Mouse (Mus musculus): Measurements from ENCODE around the gene Nebl.

Nebl gene

DNA sequence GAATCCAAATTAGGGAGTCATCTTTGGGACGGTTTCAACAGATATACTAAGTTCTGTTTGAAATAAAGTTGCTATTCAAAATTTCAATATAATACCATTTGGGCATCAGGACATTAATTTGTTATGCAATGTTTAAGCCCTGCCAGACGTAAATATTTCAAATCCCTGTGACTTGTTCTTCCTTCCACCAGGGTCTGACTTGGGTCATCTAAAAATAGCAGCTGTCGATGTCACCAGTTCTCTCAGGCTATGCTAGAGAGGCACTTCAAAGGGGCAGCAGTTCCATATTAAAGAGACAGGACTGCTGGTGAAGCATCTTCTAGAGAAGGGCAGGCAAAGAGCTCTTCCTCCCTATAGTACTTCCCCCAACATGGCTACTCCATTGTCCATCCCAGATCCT lies 107.3 kb downstream of the Nebl start:
- DNase-seq (ENCODE audit: low spot score): no peak

DNA sequence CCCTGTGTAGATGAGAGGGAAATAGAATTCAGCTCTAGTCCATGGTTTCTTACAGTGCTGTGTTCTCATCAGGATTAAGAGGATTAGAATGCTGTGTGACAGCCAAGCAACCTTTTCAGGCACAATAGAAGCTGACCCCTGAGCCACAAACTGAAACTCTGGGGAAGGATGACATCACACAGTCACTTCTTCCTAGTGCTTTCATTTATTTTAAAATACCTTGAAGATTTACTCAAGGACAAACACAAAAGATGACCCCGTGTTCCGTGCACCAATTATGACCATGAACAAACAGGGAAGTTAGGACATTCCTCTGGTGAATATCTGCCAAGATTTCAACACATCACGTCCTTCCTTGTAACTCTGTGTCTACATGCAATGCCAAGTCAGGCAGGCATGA lies 121.0 kb downstream of the Nebl start:
- DNase-seq (ENCODE audit: low spot score): no peak

DNA sequence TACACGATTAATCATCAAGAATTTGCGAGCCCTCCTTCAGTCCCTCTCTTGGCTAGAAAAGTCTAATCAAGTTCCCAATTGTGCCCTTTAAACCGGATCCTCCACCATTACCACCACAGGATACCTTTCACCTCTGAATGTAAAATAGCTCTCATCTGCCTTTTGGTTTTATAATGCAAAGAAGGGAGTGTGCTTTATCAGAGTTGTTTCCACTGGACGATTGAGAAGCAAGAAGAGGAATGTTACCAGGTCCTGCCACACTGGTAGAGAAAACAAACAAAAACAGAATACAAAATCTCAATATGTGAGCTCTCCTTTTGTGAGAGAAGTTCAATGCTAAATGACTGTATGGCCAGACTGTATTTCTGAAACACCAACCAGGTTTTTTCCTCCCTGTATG lies 127.7 kb downstream of the Nebl start:
- DNase-seq (ENCODE audit: low spot score): no peak

DNA sequence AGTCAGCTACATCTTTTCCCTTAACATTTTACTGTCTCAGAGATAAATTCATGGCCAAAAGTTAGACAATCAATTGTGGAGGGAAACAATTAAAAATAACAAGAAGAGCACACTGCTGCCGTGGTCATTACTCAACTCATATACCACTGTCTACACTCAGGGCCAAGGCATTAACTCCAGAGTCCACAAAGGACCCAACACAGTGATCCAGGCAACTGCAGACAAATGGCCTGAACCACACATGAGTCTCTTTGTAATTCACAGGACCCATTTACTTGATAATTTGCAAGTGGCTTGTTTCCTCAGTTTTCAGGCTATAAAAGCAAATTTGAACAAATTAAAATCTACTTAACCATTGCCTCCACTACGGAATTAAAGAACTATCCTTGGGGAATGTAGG lies 130.6 kb downstream of the Nebl start:
- DNase-seq (ENCODE audit: low spot score): no peak

GRCm38 (mm10) chr2:17599860-17600259 lies 131.4 kb downstream of the Nebl start:
- DNase-seq (ENCODE audit: low spot score): no peak

DNA sequence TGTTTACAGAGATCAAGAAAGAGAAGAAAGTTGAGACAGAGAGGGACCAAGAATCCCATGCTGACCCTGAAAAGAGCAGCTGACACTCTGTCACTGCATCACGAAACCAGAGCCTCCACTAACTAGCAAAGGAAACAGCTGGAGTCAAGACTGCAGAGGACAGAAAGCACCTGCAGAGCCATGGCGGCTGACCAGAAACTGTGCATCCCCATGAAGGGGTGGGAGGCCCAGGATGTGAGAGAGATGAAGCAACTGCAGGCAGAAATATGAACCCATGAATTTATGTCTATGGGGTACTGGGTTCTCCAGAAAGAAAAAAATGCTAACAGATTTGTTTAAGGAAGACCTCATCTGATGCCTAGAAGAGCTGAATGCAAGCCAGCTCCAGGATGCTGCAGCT lies 133.3 kb downstream of the Nebl start:
- DNase-seq (ENCODE audit: low spot score): no peak

- no peak for DNase-seq (ENCODE audit: low spot score)
Measured at GRCm38 (mm10) chr2:17589669-17590068, 141.6 kb downstream of the Nebl start.

- DNase-seq (ENCODE audit: low spot score): no peak
Measured at GRCm38 (mm10) chr2:17585329-17585992, 145.8 kb downstream of the Nebl start.

DNA sequence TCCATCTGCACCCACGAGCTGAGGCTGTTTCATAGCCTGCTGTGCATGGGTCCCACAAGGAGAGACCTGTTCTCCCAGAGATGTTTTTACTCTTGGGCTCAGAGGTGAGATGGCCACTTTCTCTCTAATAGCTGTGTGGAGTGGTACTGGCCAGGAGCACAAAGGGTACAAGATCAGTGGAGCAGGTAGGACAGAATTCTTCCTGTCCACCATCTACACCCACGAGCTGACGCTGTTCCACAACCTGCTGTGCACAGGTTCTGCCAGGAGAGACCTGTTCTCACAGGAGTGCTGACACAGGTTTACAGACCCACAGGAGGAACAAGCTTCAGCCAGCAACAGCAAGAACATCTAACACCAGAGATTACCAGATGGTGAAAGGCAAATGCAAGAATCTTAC lies 155.6 kb downstream of the Nebl start:
- DNase-seq (ENCODE audit: low spot score): no peak

GRCm38 (mm10) chr2:17571716-17572115 lies 159.5 kb downstream of the Nebl start:
- DNase-seq (ENCODE audit: low spot score): no peak

DNA sequence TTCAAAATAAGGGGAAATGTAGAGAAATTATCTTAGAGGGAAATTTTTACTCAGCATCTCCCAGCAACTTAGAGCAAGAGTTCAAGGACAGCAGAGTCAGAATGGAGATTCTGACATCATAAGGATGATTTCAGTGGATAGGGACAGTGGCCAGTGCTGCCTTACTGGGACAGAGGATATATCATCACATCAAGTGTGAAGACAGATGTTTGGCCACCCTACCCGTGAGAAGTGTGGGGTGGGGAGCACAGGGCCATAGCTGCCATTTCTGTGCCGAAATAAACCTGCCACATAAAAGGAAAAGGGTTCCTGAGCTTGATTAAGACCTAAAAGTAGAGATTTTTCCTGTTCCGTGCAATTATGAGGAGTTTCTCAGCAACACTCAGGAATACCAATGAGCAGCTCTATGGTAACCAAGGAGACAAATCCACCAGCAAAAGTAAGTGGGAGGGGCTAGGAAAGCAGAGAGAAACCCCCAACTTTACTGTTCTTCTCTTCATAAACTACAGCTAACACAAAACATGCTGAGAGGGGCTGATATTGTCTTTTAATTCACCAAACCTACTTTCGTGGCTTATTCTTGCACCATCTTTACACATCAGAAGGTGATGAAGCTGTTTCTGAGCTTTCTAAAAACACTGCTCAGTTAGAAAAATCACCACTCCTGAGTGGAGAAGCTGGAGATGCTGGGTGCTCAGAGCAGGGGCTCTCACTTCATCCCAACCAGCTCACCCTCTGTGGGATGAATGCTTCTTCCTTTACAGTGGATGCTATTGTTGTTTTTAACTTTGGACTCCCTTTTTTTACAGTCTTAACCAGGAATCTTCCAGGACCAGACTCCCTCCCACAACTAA lies 172.1 kb downstream of the Nebl start:
- DNase-seq (ENCODE audit: low spot score): no peak

DNA sequence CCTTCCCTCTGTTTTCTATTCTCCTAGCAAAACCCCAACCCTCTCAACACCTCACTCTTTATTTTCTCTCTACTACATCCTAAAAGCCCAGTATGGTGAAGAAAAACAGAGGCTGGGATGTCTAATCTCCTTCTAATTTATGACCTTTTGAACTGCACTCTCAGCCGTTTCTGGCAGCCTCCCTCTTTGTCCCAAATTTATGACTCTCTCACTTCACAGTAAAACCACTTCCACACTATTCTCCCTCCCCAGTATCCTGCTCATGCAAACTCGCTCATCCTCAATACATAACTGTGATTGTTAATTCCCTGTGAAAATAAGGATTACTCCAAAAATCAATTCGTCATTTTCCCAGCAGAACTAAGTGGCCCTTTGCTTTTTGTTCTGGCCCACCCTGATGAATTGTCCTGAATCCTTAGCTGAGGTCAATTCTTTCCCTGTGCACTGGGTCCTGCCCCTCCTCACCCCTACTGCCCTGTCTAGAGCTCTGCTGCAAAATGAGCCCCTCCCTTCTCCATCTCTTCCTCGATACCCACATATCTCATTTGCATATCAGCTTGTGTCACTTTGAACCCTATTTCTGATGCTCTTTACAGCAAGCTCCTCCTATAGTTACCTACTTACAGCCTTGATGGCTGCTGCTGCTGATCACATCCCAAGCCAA lies 181.2 kb downstream of the Nebl start:
- DNase-seq (ENCODE audit: low spot score): no peak

GRCm38 (mm10) chr2:17546354-17546948 lies 184.8 kb downstream of the Nebl start:
- no peak for DNase-seq (ENCODE audit: low spot score)

GRCm38 (mm10) chr2:17539737-17540136 lies 191.5 kb downstream of the Nebl start:
- no peak for DNase-seq (ENCODE audit: low spot score)

- DNase-seq (ENCODE audit: low spot score): peak; percentile 80
Measured at GRCm38 (mm10) chr2:17538493-17538892, 192.8 kb downstream of the Nebl start.

GRCm38 (mm10) chr2:17531355-17532105 lies 199.7 kb downstream of the Nebl start:
- peak; percentile 39 for DNase-seq (ENCODE audit: low spot score)

GRCm38 (mm10) chr2:17525739-17526526 lies 205.3 kb downstream of the Nebl start:
- no peak for DNase-seq (ENCODE audit: low spot score)

- DNase-seq (ENCODE audit: low spot score): no peak
Measured at GRCm38 (mm10) chr2:17525211-17525610, 206.1 kb downstream of the Nebl start.

- DNase-seq (ENCODE audit: low spot score): no peak
Measured at GRCm38 (mm10) chr2:17524205-17524978, 206.9 kb downstream of the Nebl start.

GRCm38 (mm10) chr2:17523791-17524190 lies 207.5 kb downstream of the Nebl start:
- DNase-seq (ENCODE audit: low spot score): no peak

Measured in layer of hippocampus, adult 11-12 months (tissue).